In genomic region chr4:34782730-34783129, GRCm38 (mm10) we compare ENCODE assay signal across 11 mouse cellular contexts. TPM values are rescaled to one million over a fixed set of nuclear protein-coding genes. Genes with fewer than 3 reads are reported as not detected.
A peak's percentile ranks its signal among the peaks of the same experiment; 100 is the strongest.
DNase-seq lines count a peak whose midpoint lies in the region.
"Had no signal": no experiment of that assay in that cellular context is flagged by ENCODE, and none has a peak within 500 bp of the region (broad histone marks: within the 10 kb centered on the region; RNA-seq: fewer than 3 reads in every experiment).

No protein-coding gene starts in this region.

- intact Hi-C loops in left cerebral cortex, postnatal 4 days (cut with DNase I), result loop anchor here (10.0 kb wide), 1 partner anchor 142 kb away; no protein-coding TSS in a partner anchor

- DNase-seq in embryo, embryonic 10 days (ENCODE audit: low spot score), result peak; percentile 49
- DNase-seq in embryo, embryonic 9.5 days (ENCODE audit: extremely low spot score), result no peak
- DNase-seq in left cerebral cortex, postnatal 4 days, result peak; percentile 31
- DNase-seq in left cerebral cortex, adult 9 months (ENCODE audit: low spot score in 2 of 2), result no peak
- DNase-seq in ES-CJ7 (ENCODE audit: low read depth, low spot score) (peak; percentile 83), adipocyte (ENCODE audit: low spot score) (no peak)
- DNase-seq in retina, embryonic 14.5 days (ENCODE audit: low spot score), result peak; percentile 68
- no peak for DNase-seq in layer of hippocampus, postnatal 36 days
- DNase-seq: heart, postnatal 36 days; spleen, adult 18-20 months had no signal

RNA-seq across cellular contexts. Expression of gene Smim8, which starts 4.5 kb away (rescaled TPM):
- 10 to 100 TPM; 22.0 to 23.2 TPM for total RNA-seq in left cerebral cortex, postnatal 4 days (2021)
- total RNA-seq in layer of hippocampus, postnatal 36 days (2021), result 10 to 100 TPM; 18.9 to 23.2 TPM

RNA-seq across cellular contexts. Expression of gene Gm136, which starts 26.7 kb away (rescaled TPM):
- under 1 TPM in 1 of 2 experiments, not detected in 1; 0.38 TPM for total RNA-seq in left cerebral cortex, postnatal 4 days (2021)
- total RNA-seq in layer of hippocampus, postnatal 36 days (2021), result not detected
- total RNA-seq: heart, postnatal 36 days; left cerebral cortex, postnatal 25 days had no signal

RNA-seq across cellular contexts. Expression of gene Cfap206, which starts 52.7 kb away (rescaled TPM):
- 1 to 10 TPM; 3.0 to 4.7 TPM for total RNA-seq in left cerebral cortex, postnatal 4 days (2021)
- total RNA-seq in layer of hippocampus, postnatal 36 days (2021), result 1 to 10 TPM in 1 of 2 experiments, under 1 TPM in 1; 0.77 to 1.9 TPM

Comparison
In these comparisons a context has a peak if more than half of its experiments do, and no peak if none do; other contexts are left out.
1. DNase-seq: peak in embryo, embryonic 10 days (single experiment), left cerebral cortex, postnatal 4 days (single experiment), ES-CJ7 (single experiment) and retina, embryonic 14.5 days (single experiment); none in embryo, embryonic 9.5 days (single experiment), left cerebral cortex, adult 9 months (0 of 2), adipocyte (single experiment) and layer of hippocampus, postnatal 36 days (0 of 2).